Mouse (Mus musculus): Measurements from ENCODE around the gene Rbm28. TPM values are rescaled to one million over a fixed set of nuclear protein-coding genes. Genes with fewer than 3 reads are reported as not detected.

Gene Rbm28
- 68.1 and 69.0 TPM in 2 replicates for polyA plus RNA-seq (2014; fragmentation: Nextera tagmentation; extraction: Ambion mirVana)

GRCm38 (mm10) chr6:29164314-29165244 lies at the start of gene Rbm28:
Rbm28 (minus strand) TSS chr6:29165006.
- H3K27ac ChIP-seq (ENCODE audit: low read depth, low read length): no peak within 1 kb of the TSS
- DNase-seq (ENCODE audit: low spot score) (peak; percentile 94), ATAC-seq (ENCODE audit: low FRiP score) (peak; percentile 72)
- WGBS: 8% methylated on average over 42 of the region's 42 CpGs
- H3K27me3 ChIP-seq (ENCODE audit: control insufficient read depth, insufficient read depth, low read length): peaks cover 20% of the 10 kb centered on the region
- H3K4me3 ChIP-seq (ENCODE audit: low read depth, low read length): peak within 1 kb of the TSS; percentile 73
- H3K4me2 ChIP-seq (replicated peaks; ENCODE audit: low read depth, low read length): peak within 1 kb of the TSS; percentile 76
- peak within 1 kb of the TSS; percentile 65 for H3K9ac ChIP-seq (ENCODE audit: low read depth, low read length)
- no peaks in the 10 kb centered on the region for H3K9me3 ChIP-seq (ENCODE audit: control insufficient read depth, low read length)
- H3K36me3 ChIP-seq (ENCODE audit: control insufficient read depth, insufficient read depth, low read length): no peaks in the 10 kb centered on the region
- no peaks in the 10 kb centered on the region for H3K4me1 ChIP-seq (replicated peaks; ENCODE audit: control insufficient read depth, insufficient read depth, low read length)

DNA sequence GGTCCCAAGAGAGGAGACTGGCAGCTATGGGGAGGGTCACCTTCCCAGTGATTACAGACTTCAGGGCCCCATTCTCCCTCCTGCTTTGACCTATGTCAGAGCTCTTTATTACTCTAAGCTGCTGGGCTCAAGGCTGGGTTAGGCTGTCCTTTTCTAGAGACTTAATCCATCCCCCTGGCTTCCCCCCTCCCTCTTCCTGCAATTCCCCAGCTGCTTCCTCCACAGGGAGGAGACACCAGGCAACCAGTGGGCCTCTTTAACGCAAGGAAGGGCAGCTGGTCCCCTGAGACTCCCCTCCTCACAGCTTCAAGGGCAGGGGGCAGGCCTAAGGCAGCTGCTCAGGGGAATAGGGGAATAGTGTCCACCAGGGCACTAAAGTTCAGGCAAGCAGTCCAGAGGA lies 49.4 kb upstream of the Rbm28 start:
- H3K36me3 ChIP-seq (ENCODE audit: control insufficient read depth, insufficient read depth, low read length): no peaks in the 10 kb centered on the region
- ATAC-seq (ENCODE audit: low FRiP score) (no peak), DNase-seq (ENCODE audit: low spot score) (peak; percentile 50)
- 0% methylated on average over 1 of the region's 1 CpGs for WGBS
- H3K4me2 ChIP-seq (replicated peaks; ENCODE audit: low read depth, low read length): no peak overlapping the region
- no peak overlapping the region for H3K27ac ChIP-seq (ENCODE audit: low read depth, low read length)
- no peak overlapping the region for H3K4me3 ChIP-seq (ENCODE audit: low read depth, low read length)
- peaks cover 17% of the 10 kb centered on the region for H3K4me1 ChIP-seq (replicated peaks; ENCODE audit: control insufficient read depth, insufficient read depth, low read length)
- H3K9me3 ChIP-seq (ENCODE audit: control insufficient read depth, low read length): no peaks in the 10 kb centered on the region
- peaks cover 18% of the 10 kb centered on the region for H3K27me3 ChIP-seq (ENCODE audit: control insufficient read depth, insufficient read depth, low read length)
- H3K9ac ChIP-seq (ENCODE audit: low read depth, low read length): no peak overlapping the region

DNA sequence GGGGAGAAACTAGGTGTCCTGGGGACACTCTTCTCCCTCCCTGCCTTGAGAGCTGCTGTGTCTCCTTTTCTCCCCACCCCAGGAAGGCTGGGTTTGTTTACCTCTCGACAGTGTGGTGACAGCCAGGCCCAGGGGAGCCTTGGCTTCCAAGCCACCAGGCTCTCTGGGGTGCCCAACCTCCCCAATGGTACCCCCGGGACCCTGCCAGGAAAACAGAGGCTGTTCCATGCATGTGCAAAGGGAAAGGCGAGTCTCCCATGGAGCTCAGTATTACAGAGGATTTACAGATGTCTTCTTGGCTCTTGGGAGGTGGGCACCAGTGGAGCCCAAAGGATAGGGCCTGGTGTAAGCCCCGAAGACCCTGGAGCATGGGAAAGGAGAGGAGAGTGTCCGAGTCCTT lies 48.6 kb upstream of the Rbm28 start:
- peaks cover 17% of the 10 kb centered on the region for H3K4me1 ChIP-seq (replicated peaks; ENCODE audit: control insufficient read depth, insufficient read depth, low read length)
- peaks cover 18% of the 10 kb centered on the region for H3K27me3 ChIP-seq (ENCODE audit: control insufficient read depth, insufficient read depth, low read length)

DNA sequence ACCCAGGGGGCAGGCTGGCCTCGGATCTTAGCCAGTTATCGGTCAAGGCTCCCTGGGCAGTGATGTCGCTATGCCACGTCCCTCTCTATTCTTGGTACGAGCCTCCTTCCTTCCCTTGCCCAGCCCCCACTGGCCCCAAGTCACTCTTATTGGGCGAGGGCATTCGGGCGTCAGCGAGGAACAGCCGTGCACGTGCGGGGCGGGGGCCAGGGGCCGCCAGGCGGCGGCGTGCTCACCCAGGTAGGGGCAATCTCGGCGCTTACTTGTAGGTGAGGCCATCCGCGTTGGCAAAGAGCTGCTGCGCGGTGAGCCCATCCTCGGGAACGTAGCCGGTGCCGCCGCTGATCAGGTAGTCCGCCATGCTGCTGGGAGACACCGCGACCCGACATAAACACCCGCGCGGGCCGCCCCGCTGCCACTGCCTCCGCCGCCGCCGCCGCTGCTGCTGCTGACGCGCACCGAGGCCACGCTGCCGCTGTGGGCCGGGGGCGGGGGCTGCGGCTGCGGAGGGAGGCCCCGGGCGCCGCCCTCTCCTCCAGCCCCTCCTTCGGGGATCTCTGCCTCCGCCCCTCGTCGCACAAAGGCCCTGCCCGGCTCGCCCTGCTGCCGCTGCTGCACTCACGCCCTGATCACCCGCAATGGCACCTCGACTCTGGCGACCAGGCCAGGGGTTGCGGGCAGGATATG lies 47.1 kb upstream of the Rbm28 start:
- Histone ChIP-seq H3K4me2 (replicated peaks; ENCODE audit: low read depth, low read length) (peak overlapping the region; percentile 87), H3K27me3 (ENCODE audit: control insufficient read depth, insufficient read depth, low read length) (peaks cover 18% of the 10 kb centered on the region), H3K4me1 (replicated peaks; ENCODE audit: control insufficient read depth, insufficient read depth, low read length) (peaks cover 17% of the 10 kb centered on the region), H3K4me3 (ENCODE audit: low read depth, low read length) (peak overlapping the region; percentile 60), H3K9ac (ENCODE audit: low read depth, low read length) (peak overlapping the region; percentile 75), H3K27ac (ENCODE audit: low read depth, low read length) (peak overlapping the region; percentile 72), H3K9me3 (ENCODE audit: control insufficient read depth, low read length) (no peaks in the 10 kb centered on the region), H3K36me3 (ENCODE audit: control insufficient read depth, insufficient read depth, low read length) (0 out of 2 replicates have a peak, but pooled peaks cover under 1% of the 10 kb centered on the region)
- ATAC-seq (ENCODE audit: low FRiP score) (peak; percentile 82), DNase-seq (ENCODE audit: low spot score) (peak; percentile 86)
- under 1% methylated on average over 52 of the region's 66 CpGs for WGBS

More for the DNA sequence above, 48.6 kb upstream of the Rbm28 start:
- DNase-seq (ENCODE audit: low spot score) (no peak), ATAC-seq (ENCODE audit: low FRiP score) (no peak)
- H3K27ac ChIP-seq (ENCODE audit: low read depth, low read length): no peak overlapping the region
- H3K4me2 ChIP-seq (replicated peaks; ENCODE audit: low read depth, low read length): no peak overlapping the region
- H3K9me3 ChIP-seq (ENCODE audit: control insufficient read depth, low read length): no peaks in the 10 kb centered on the region
- no peak overlapping the region for H3K4me3 ChIP-seq (ENCODE audit: low read depth, low read length)
- no peaks in the 10 kb centered on the region for H3K36me3 ChIP-seq (ENCODE audit: control insufficient read depth, insufficient read depth, low read length)
- 43% methylated on average over 5 of the region's 5 CpGs for WGBS
- no peak overlapping the region for H3K9ac ChIP-seq (ENCODE audit: low read depth, low read length)

GRCm38 (mm10) chr6:29211146-29211545 lies 46.3 kb upstream of the Rbm28 start:
- no peak overlapping the region; the same call in 1 of the 2 replicates for H3K27ac ChIP-seq (ENCODE audit: low read depth, low read length)
- H3K9ac ChIP-seq (ENCODE audit: low read depth, low read length): peak overlapping the region; percentile 75
- DNase-seq (ENCODE audit: low spot score) (no peak), ATAC-seq (ENCODE audit: low FRiP score) (no peak)
- peak overlapping the region; percentile 60 for H3K4me3 ChIP-seq (ENCODE audit: low read depth, low read length)
- WGBS: 33% methylated on average over 7 of the region's 7 CpGs
- 0 out of 2 replicates have a peak, but pooled peaks cover 2% of the 10 kb centered on the region for H3K36me3 ChIP-seq (ENCODE audit: control insufficient read depth, insufficient read depth, low read length)
- peaks cover 18% of the 10 kb centered on the region for H3K27me3 ChIP-seq (ENCODE audit: control insufficient read depth, insufficient read depth, low read length)
- peaks cover 17% of the 10 kb centered on the region for H3K4me1 ChIP-seq (replicated peaks; ENCODE audit: control insufficient read depth, insufficient read depth, low read length)
- H3K4me2 ChIP-seq (replicated peaks; ENCODE audit: low read depth, low read length): peak overlapping the region; percentile 87
- no peaks in the 10 kb centered on the region for H3K9me3 ChIP-seq (ENCODE audit: control insufficient read depth, low read length)

GRCm38 (mm10) chr6:29210231-29210936 lies 45.6 kb upstream of the Rbm28 start:
- ATAC-seq (ENCODE audit: low FRiP score) (no peak), DNase-seq (ENCODE audit: low spot score) (no peak)
- H3K4me1 ChIP-seq (replicated peaks; ENCODE audit: control insufficient read depth, insufficient read depth, low read length): peaks cover 12% of the 10 kb centered on the region
- no peak overlapping the region for H3K4me2 ChIP-seq (replicated peaks; ENCODE audit: low read depth, low read length)
- H3K27ac ChIP-seq (ENCODE audit: low read depth, low read length): no peak overlapping the region
- no peaks in the 10 kb centered on the region for H3K9me3 ChIP-seq (ENCODE audit: control insufficient read depth, low read length)
- H3K27me3 ChIP-seq (ENCODE audit: control insufficient read depth, insufficient read depth, low read length): peaks cover 14% of the 10 kb centered on the region
- 85% methylated on average over 9 of the region's 9 CpGs for WGBS
- no peak overlapping the region for H3K9ac ChIP-seq (ENCODE audit: low read depth, low read length)
- 0 out of 2 replicates have a peak, but pooled peaks cover 5% of the 10 kb centered on the region for H3K36me3 ChIP-seq (ENCODE audit: control insufficient read depth, insufficient read depth, low read length)
- no peak overlapping the region for H3K4me3 ChIP-seq (ENCODE audit: low read depth, low read length)

- H3K36me3 ChIP-seq (ENCODE audit: control insufficient read depth, insufficient read depth, low read length): 0 out of 2 replicates have a peak, but pooled peaks cover 5% of the 10 kb centered on the region
- peaks cover 5% of the 10 kb centered on the region for H3K4me1 ChIP-seq (replicated peaks; ENCODE audit: control insufficient read depth, insufficient read depth, low read length)
- H3K9me3 ChIP-seq (ENCODE audit: control insufficient read depth, low read length): no peaks in the 10 kb centered on the region
- H3K27ac ChIP-seq (ENCODE audit: low read depth, low read length): no peak overlapping the region
- 88% methylated on average over 5 of the region's 5 CpGs for WGBS
- no peak overlapping the region for H3K4me2 ChIP-seq (replicated peaks; ENCODE audit: low read depth, low read length)
- H3K4me3 ChIP-seq (ENCODE audit: low read depth, low read length): no peak overlapping the region
- no peaks in the 10 kb centered on the region for H3K27me3 ChIP-seq (ENCODE audit: control insufficient read depth, insufficient read depth, low read length)
- no peak overlapping the region for H3K9ac ChIP-seq (ENCODE audit: low read depth, low read length)
- DNase-seq (ENCODE audit: low spot score) (no peak), ATAC-seq (ENCODE audit: low FRiP score) (no peak)
These were observed 43.4 kb upstream of the Rbm28 start for GRCm38 (mm10) chr6:29208178-29208577.

- H3K27me3 ChIP-seq (ENCODE audit: control insufficient read depth, insufficient read depth, low read length): no peaks in the 10 kb centered on the region
- 86% methylated on average over 5 of the region's 5 CpGs for WGBS
- no peak overlapping the region for H3K27ac ChIP-seq (ENCODE audit: low read depth, low read length)
- no peak overlapping the region for H3K4me2 ChIP-seq (replicated peaks; ENCODE audit: low read depth, low read length)
- DNase-seq (ENCODE audit: low spot score): no peak
- no peak for ATAC-seq (ENCODE audit: low FRiP score)
- 0 out of 2 replicates have a peak, but pooled peaks cover 5% of the 10 kb centered on the region for H3K36me3 ChIP-seq (ENCODE audit: control insufficient read depth, insufficient read depth, low read length)
- H3K9me3 ChIP-seq (ENCODE audit: control insufficient read depth, low read length): no peaks in the 10 kb centered on the region
- no peak overlapping the region for H3K4me3 ChIP-seq (ENCODE audit: low read depth, low read length)
- H3K4me1 ChIP-seq (replicated peaks; ENCODE audit: control insufficient read depth, insufficient read depth, low read length): peaks cover 5% of the 10 kb centered on the region
- H3K9ac ChIP-seq (ENCODE audit: low read depth, low read length): no peak overlapping the region
These were observed 42.2 kb upstream of the Rbm28 start for GRCm38 (mm10) chr6:29207017-29207416.

Data from hindbrain, embryonic 11.5 days (tissue).